Mouse (Mus musculus): ENCODE measurements around the gene Npy2r. TPM values are rescaled to one million over a fixed set of nuclear protein-coding genes. Genes with fewer than 3 reads are reported as not detected.

The Npy2r gene
- polyA plus RNA-seq, 1 experiment from 2014 or later: 4.0 TPM

Other genes with a start within 250 kb of the Npy2r start
- gene Map9, start 190.0 kb downstream of the Npy2r start, polyA plus RNA-seq (2015; fragmentation: Nextera tagmentation; extraction: Ambion mirVana): 108 and 122 TPM in 2 replicates

Measured in hindbrain, embryonic 16.5 days (tissue).